Mouse (Mus musculus): Measurements from ENCODE around the gene Ankrd11. TPM values are rescaled to one million over a fixed set of nuclear protein-coding genes. Genes with fewer than 3 reads are reported as not detected.

Gene Ankrd11
- polyA plus RNA-seq, 1 experiment from 2014 or later: 33.6 TPM

DNA sequence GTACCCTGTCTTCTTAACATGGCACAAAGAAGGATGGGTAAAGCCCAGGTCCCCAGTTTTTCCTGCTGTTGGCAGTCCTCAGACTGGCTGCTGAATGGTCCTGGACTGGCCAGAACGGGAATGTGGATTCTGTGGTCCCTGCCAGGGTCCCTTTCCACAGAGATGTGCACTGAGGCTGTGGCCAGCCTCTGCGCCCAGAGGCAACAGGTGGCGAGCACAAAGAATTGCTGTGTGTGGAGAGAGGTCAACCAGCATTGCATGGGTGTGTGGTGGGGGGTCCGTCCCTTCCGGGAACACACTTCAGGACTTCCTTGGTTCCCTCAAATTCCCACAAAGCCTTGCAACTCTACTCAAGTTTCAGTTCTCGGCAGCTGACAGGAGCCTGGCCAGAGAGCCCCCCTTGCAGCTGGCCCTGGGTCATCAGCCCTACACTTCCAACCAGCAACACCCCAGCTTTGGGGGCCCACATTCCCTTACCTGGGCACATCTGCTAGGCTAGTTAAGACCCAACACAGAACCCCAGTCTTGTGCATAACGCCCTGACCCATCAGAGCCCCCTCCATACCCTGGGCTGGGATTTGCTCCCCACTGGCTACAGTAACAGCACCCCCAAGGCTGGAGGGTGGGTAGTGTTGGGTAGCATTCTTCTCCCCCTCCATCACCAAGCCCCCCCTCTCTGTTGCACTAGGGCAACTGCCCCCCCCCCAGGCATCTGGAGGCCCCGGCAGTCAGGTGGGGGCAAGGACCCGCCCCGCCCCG, 192.7 kb downstream of the Ankrd11 start:
- no peak for ATAC-seq
- no peak overlapping the region for H3K4me3 ChIP-seq (replicated peaks; ENCODE audit: low read length)
- 54% methylated on average over 8 of the region's 11 CpGs for WGBS

DNA sequence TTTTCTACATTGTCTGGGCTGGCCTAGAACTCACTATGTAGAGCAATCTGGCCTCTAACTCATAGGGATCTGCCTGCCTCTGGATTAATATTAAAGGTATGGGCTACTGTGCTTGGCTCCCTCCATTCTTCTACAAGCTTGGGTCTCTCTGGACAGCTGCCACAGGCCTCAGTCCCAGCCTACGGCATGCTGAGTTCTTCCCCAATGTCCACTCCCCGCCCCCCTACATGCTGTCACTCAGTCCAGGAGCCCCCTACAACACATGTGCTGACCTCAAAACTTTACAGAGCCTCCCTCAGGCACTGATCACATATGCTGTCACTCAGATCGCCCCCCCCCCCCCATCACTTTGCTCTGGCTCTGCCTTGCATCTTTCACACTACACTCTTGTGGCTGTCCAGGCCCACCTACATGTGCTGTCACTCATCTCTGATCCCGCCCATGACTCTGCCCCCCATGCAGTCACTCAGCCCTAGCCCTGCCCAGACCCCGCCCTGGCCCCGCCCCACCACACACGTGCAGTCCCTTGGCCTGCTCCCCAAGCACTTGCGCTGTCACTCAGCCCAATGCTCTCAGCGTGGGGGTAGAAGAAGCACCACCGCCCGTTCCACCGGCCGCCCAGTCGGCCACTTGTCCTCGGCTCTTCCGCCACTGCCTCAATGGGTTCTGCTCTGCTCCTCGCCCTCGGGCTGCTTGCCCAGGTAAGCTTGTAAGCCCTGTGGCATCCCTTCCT, 194.1 kb downstream of the Ankrd11 start, which contains the start of gene Cdh15:
Gene Cdh15 (plus strand): TSS at position 138 of the 733 bp plus-strand sequence.
- no peaks in the 10 kb centered on the region for H3K36me3 ChIP-seq (ENCODE audit: control insufficient read depth, insufficient read depth)
- WGBS: 9% methylated on average over 18 of the region's 18 CpGs
- no peak within 1 kb of the TSS for H3K4me3 ChIP-seq (replicated peaks; ENCODE audit: low read length)
- ATAC-seq: peak; percentile 93
- H3K9ac ChIP-seq (replicated peaks; ENCODE audit: low read depth, low read length): no peak within 1 kb of the TSS
- H3K27me3 ChIP-seq (replicated peaks; ENCODE audit: control insufficient read depth, insufficient read depth, low read length): no peaks in the 10 kb centered on the region; the same call in 1 of the 2 replicates
- H3K27ac ChIP-seq (ENCODE audit: low read length): no peak within 1 kb of the TSS
- H3K4me1 ChIP-seq (replicated peaks; ENCODE audit: control insufficient read depth, insufficient read depth, low read length): peaks cover 4% of the 10 kb centered on the region
- H3K9me3 ChIP-seq (ENCODE audit: control insufficient read depth, low read length): no peaks in the 10 kb centered on the region
- H3K4me2 ChIP-seq (ENCODE audit: low read length): peak within 1 kb of the TSS; percentile 20

More for the DNA sequence above, 192.7 kb downstream of the Ankrd11 start:
- H3K36me3 ChIP-seq (ENCODE audit: control insufficient read depth, insufficient read depth): no peaks in the 10 kb centered on the region
- no peak overlapping the region for H3K9ac ChIP-seq (replicated peaks; ENCODE audit: low read depth, low read length)
- H3K4me2 ChIP-seq (ENCODE audit: low read length): no peak overlapping the region
- no peaks in the 10 kb centered on the region for H3K9me3 ChIP-seq (ENCODE audit: control insufficient read depth, low read length)
- H3K4me1 ChIP-seq (replicated peaks; ENCODE audit: control insufficient read depth, insufficient read depth, low read length): peaks cover 11% of the 10 kb centered on the region
- no peaks in the 10 kb centered on the region; the same call in 1 of the 2 replicates for H3K27me3 ChIP-seq (replicated peaks; ENCODE audit: control insufficient read depth, insufficient read depth, low read length)
- no peak overlapping the region for H3K27ac ChIP-seq (ENCODE audit: low read length)

DNA sequence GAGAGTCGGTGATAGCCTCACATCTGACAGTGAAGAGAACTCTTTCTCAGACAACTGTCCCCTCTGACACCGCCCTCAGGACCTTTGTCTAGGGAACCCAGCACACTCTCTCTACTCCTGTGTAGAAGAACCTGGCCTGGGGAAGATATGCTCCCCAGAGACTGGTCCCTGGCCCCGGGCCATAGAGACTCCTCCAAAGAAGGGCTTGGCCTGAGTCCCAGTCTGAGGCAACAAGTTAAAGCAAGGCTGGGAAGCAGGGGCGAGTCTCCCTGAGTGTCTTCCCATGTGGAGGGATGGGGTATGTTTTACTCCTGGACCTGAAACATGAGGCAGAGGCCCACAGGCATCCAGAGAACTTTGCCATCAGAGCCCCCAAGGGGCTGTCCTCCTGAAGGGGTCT, 196.4 kb downstream of the Ankrd11 start:
- Histone ChIP-seq H3K4me2 (ENCODE audit: low read length) (no peak overlapping the region), H3K4me1 (replicated peaks; ENCODE audit: control insufficient read depth, insufficient read depth, low read length) (peaks cover 4% of the 10 kb centered on the region), H3K36me3 (ENCODE audit: control insufficient read depth, insufficient read depth) (no peaks in the 10 kb centered on the region), H3K9me3 (ENCODE audit: control insufficient read depth, low read length) (no peaks in the 10 kb centered on the region), H3K4me3 (replicated peaks; ENCODE audit: low read length) (no peak overlapping the region), H3K27me3 (replicated peaks; ENCODE audit: control insufficient read depth, insufficient read depth, low read length) (no peaks in the 10 kb centered on the region; the same call in 1 of the 2 replicates), H3K9ac (replicated peaks; ENCODE audit: low read depth, low read length) (no peak overlapping the region), H3K27ac (ENCODE audit: low read length) (no peak overlapping the region)
- WGBS: 77% methylated on average over 4 of the region's 4 CpGs
- ATAC-seq: no peak

DNA sequence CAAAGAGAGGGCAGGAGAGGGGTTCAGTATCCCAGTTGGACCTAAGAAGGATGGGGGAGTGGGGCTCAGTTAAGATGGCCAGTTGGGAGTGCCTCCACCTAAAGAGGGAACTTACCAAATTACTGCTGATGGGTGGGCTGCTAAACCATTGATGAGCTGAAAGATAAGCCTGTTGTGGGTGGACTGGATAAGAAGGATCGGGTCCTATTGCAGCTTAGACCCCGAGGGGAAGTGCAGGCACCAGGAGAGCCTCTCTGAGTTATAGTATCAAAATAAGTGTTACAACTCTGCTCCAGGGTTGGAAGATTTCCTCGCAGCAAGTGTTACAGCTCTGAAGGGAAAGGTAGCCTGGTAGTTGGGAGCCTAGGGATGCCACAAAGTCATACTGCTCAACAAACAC, 197.9 kb downstream of the Ankrd11 start:
- no peak overlapping the region for H3K27ac ChIP-seq (ENCODE audit: low read length)
- WGBS: 76% methylated on average over 3 of the region's 3 CpGs
- no peak for ATAC-seq
- no peaks in the 10 kb centered on the region for H3K9me3 ChIP-seq (ENCODE audit: control insufficient read depth, low read length)
- no peak overlapping the region for H3K4me3 ChIP-seq (replicated peaks; ENCODE audit: low read length)
- no peaks in the 10 kb centered on the region for H3K36me3 ChIP-seq (ENCODE audit: control insufficient read depth, insufficient read depth)
- H3K4me2 ChIP-seq (ENCODE audit: low read length): no peak overlapping the region
- H3K27me3 ChIP-seq (replicated peaks; ENCODE audit: control insufficient read depth, insufficient read depth, low read length): no peaks in the 10 kb centered on the region; the same call in 1 of the 2 replicates
- H3K9ac ChIP-seq (replicated peaks; ENCODE audit: low read depth, low read length): no peak overlapping the region
- peaks cover 4% of the 10 kb centered on the region for H3K4me1 ChIP-seq (replicated peaks; ENCODE audit: control insufficient read depth, insufficient read depth, low read length)

DNA sequence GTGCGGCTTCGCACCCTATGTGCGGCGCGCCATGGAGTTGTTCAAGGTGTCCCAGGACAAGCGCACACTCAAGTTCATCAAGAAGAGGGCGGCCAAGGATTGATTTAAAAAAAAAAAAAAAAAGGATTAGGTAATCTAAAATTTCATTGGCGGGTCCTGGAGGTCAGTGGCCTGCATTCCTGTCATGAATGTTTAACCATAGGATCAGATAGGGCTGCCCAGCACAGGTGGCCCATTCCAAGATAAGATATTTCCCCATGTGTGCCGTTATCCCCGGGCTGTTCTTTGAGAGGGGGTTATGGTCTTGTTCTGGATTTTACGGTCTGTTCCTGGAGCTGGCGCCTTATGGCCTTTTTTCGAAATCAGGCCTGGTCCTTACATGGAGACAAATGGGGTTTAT, 205.4 kb downstream of the Ankrd11 start:
- Histone ChIP-seq H3K36me3 (ENCODE audit: control insufficient read depth, insufficient read depth) (no peaks in the 10 kb centered on the region), H3K4me3 (replicated peaks; ENCODE audit: low read length) (no peak overlapping the region), H3K4me2 (ENCODE audit: low read length) (no peak overlapping the region), H3K9me3 (ENCODE audit: control insufficient read depth, low read length) (no peaks in the 10 kb centered on the region), H3K4me1 (replicated peaks; ENCODE audit: control insufficient read depth, insufficient read depth, low read length) (no peaks in the 10 kb centered on the region), H3K9ac (replicated peaks; ENCODE audit: low read depth, low read length) (no peak overlapping the region), H3K27ac (ENCODE audit: low read length) (no peak overlapping the region), H3K27me3 (replicated peaks; ENCODE audit: control insufficient read depth, insufficient read depth, low read length) (no peaks in the 10 kb centered on the region)
- 96% methylated on average over 13 of the region's 13 CpGs for WGBS
- no peak for ATAC-seq

DNA sequence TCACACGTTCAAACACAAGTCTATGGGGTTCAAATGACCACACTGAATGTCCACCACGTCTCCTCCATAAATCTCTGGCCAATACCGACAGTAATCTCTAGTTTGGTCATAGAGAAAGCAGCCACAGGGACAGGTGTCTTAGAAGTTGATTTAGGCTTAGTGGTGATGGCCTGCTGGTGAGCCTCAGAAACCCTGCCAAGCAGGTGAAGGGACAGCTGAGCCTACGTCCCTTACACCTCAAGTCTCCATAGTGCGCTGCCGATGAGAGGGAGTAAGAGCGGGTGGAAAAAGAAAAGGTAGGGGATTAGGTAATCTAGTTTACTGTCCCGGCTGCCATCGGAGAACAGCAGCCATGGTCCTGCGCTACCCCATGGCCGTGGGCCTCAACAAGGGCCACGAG, 205.9 kb downstream of the Ankrd11 start:
- Histone ChIP-seq H3K4me1 (replicated peaks; ENCODE audit: control insufficient read depth, insufficient read depth, low read length) (no peaks in the 10 kb centered on the region), H3K9ac (replicated peaks; ENCODE audit: low read depth, low read length) (no peak overlapping the region), H3K27ac (ENCODE audit: low read length) (no peak overlapping the region), H3K36me3 (ENCODE audit: control insufficient read depth, insufficient read depth) (no peaks in the 10 kb centered on the region), H3K9me3 (ENCODE audit: control insufficient read depth, low read length) (no peaks in the 10 kb centered on the region), H3K4me3 (replicated peaks; ENCODE audit: low read length) (no peak overlapping the region), H3K27me3 (replicated peaks; ENCODE audit: control insufficient read depth, insufficient read depth, low read length) (no peaks in the 10 kb centered on the region), H3K4me2 (ENCODE audit: low read length) (no peak overlapping the region)
- 88% methylated on average over 12 of the region's 12 CpGs for WGBS
- no peak for ATAC-seq

DNA sequence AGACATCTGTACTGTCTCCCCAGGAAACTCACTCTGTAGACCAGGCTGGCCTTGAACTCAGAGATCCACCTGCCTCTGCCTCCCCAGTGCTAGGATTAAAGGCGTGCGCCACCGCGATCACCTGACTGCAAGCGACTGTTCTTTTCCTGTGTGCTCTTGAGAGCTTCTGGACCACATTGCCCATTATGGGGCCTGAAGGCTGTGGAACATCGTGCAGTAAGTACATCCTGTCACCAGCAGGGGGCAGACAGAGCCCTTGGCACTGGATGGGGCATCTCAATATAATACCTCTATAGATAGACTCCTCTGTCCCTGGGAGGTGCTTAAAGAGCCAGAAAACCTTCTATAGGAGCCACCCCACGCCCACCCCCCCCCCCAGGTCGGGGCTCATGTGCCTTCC, 207.1 kb downstream of the Ankrd11 start:
- H3K36me3 ChIP-seq (ENCODE audit: control insufficient read depth, insufficient read depth): no peaks in the 10 kb centered on the region
- H3K4me3 ChIP-seq (replicated peaks; ENCODE audit: low read length): no peak overlapping the region
- H3K27ac ChIP-seq (ENCODE audit: low read length): no peak overlapping the region
- 32% methylated on average over 8 of the region's 8 CpGs for WGBS
- H3K9me3 ChIP-seq (ENCODE audit: control insufficient read depth, low read length): no peaks in the 10 kb centered on the region
- H3K27me3 ChIP-seq (replicated peaks; ENCODE audit: control insufficient read depth, insufficient read depth, low read length): no peaks in the 10 kb centered on the region
- no peak overlapping the region for H3K4me2 ChIP-seq (ENCODE audit: low read length)
- no peaks in the 10 kb centered on the region for H3K4me1 ChIP-seq (replicated peaks; ENCODE audit: control insufficient read depth, insufficient read depth, low read length)
- H3K9ac ChIP-seq (replicated peaks; ENCODE audit: low read depth, low read length): no peak overlapping the region
- peak; percentile 52; the same call in 1 of the 2 replicates for ATAC-seq

DNA sequence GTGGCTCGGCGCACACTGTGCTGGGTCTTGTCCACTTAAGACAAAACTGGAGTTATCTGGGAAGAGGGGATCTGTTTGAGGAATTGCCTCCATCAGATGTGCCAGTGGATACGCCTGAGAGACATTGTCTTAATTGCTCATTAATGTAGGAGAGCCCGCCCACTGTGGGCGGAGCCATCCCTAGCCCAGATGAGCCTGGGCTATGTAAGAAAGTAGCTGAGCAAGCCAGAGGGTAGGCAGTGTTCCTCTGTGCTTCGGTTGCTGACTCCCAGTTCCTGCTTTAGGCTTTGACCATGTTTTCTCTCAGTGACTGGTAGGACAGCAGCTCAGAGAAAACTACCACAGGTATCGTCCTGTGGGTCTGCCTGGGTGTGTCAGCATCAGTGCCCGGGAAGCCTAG, 207.7 kb downstream of the Ankrd11 start:
- no peaks in the 10 kb centered on the region for H3K36me3 ChIP-seq (ENCODE audit: control insufficient read depth, insufficient read depth)
- no peak overlapping the region for H3K9ac ChIP-seq (replicated peaks; ENCODE audit: low read depth, low read length)
- H3K4me3 ChIP-seq (replicated peaks; ENCODE audit: low read length): no peak overlapping the region
- no peak for ATAC-seq
- WGBS: 83% methylated on average over 8 of the region's 8 CpGs
- no peak overlapping the region for H3K27ac ChIP-seq (ENCODE audit: low read length)
- no peaks in the 10 kb centered on the region for H3K27me3 ChIP-seq (replicated peaks; ENCODE audit: control insufficient read depth, insufficient read depth, low read length)
- no peaks in the 10 kb centered on the region for H3K9me3 ChIP-seq (ENCODE audit: control insufficient read depth, low read length)
- H3K4me1 ChIP-seq (replicated peaks; ENCODE audit: control insufficient read depth, insufficient read depth, low read length): no peaks in the 10 kb centered on the region
- H3K4me2 ChIP-seq (ENCODE audit: low read length): no peak overlapping the region
